Mouse (Mus musculus) thymus, postnatal 36 days (tissue): ENCODE results near the gene Gm29735.
"Not testable (repeated sequence)": the region's sequence is repeated elsewhere in the genome, so short reads cannot be mapped to it uniquely, and the experiment has no call there.

ENCODE experiments used
- DNase-seq, 2 experiments: peaks; one replicate each; pipeline ENCODE4 v3.0.0; 2022; ENCODE audit warnings: mixed read lengths in 2 of 2

Gm29735 gene

GRCm38 (mm10) chr7:142157013-142157412 is at the start of gene Gm29735:
Gene Gm29735, minus strand, starts transcription at chr7:142157113.
- not testable (repeated sequence) for DNase-seq

GRCm38 (mm10) chr7:142205488-142205887 is 48.6 kb upstream of the Gm29735 start:
- DNase-seq = no peak

- DNase-seq = no peak
Observed at GRCm38 (mm10) chr7:142201064-142201463, 44.2 kb upstream of the Gm29735 start, which contains the start of gene Krtap5-3. Gene Krtap5-3, plus strand, starts transcription at chr7:142201364.

- no peak for DNase-seq
Observed at GRCm38 (mm10) chr7:142198748-142199147, 41.8 kb upstream of the Gm29735 start.

- no peak for DNase-seq
Observed at GRCm38 (mm10) chr7:142190289-142190688, 33.4 kb upstream of the Gm29735 start, which contains the start of gene Gm10153. Gene Gm10153, minus strand, starts transcription at chr7:142190389.

GRCm38 (mm10) chr7:142188156-142188555 is 31.2 kb upstream of the Gm29735 start:
- no peak for DNase-seq

- DNase-seq = no peak
Observed at GRCm38 (mm10) chr7:142181021-142181420, 24.1 kb upstream of the Gm29735 start.

- no peak for DNase-seq
Observed at GRCm38 (mm10) chr7:142178685-142179084, 21.8 kb upstream of the Gm29735 start.

GRCm38 (mm10) chr7:142175905-142176304 is 19.0 kb upstream of the Gm29735 start, which contains the start of gene Krtap5-2:
Gene Krtap5-2, minus strand, starts transcription at chr7:142176005.
- not testable (repeated sequence) for DNase-seq

- DNase-seq = no peak
Observed at GRCm38 (mm10) chr7:142169836-142170235, 12.9 kb upstream of the Gm29735 start.

GRCm38 (mm10) chr7:142165639-142166038 is 8.7 kb upstream of the Gm29735 start, which contains the start of gene Gm4553:
Gene Gm4553, minus strand, starts transcription at chr7:142165739.
- DNase-seq = not testable (repeated sequence)

- no peak for DNase-seq
Observed at GRCm38 (mm10) chr7:142159366-142159765, 2.5 kb upstream of the Gm29735 start.

GRCm38 (mm10) chr7:142155308-142155707 is 1.6 kb downstream of the Gm29735 start:
- DNase-seq = no peak

- no peak for DNase-seq
Observed at GRCm38 (mm10) chr7:142152191-142152590, 4.7 kb downstream of the Gm29735 start.

- DNase-seq = no peak
Observed at GRCm38 (mm10) chr7:142148633-142149032, 8.3 kb downstream of the Gm29735 start.

- peak in 1 of 2 experiments; percentile 6 for DNase-seq
Observed at GRCm38 (mm10) chr7:142146033-142146432, 10.9 kb downstream of the Gm29735 start.

- DNase-seq = no peak
Observed at GRCm38 (mm10) chr7:142145413-142145940, 11.4 kb downstream of the Gm29735 start.

- no peak for DNase-seq
Observed at GRCm38 (mm10) chr7:142144507-142144906, 12.4 kb downstream of the Gm29735 start, which contains the start of gene Gm45337. Gene Gm45337, minus strand, starts transcription at chr7:142144607.

GRCm38 (mm10) chr7:142143506-142144010 is 13.4 kb downstream of the Gm29735 start:
- DNase-seq = not testable (repeated sequence)

- no peak for DNase-seq
Observed at GRCm38 (mm10) chr7:142140696-142141095, 16.2 kb downstream of the Gm29735 start.

- not testable (repeated sequence) for DNase-seq
Observed at GRCm38 (mm10) chr7:142135934-142136333, 21.0 kb downstream of the Gm29735 start, which contains the start of gene Gm39115. Gene Gm39115, minus strand, starts transcription at chr7:142136034.

GRCm38 (mm10) chr7:142134206-142134995 is 22.5 kb downstream of the Gm29735 start:
- DNase-seq = no peak

GRCm38 (mm10) chr7:142128843-142129242 is 28.1 kb downstream of the Gm29735 start:
- no peak for DNase-seq

- not testable (repeated sequence) for DNase-seq
Observed at GRCm38 (mm10) chr7:142120629-142121028, 36.3 kb downstream of the Gm29735 start, which contains the start of gene Gm45618. Gene Gm45618, minus strand, starts transcription at chr7:142120729.
